Mouse (Mus musculus): ENCODE results near the gene Golph3.
"Not testable (repeated sequence)": the region's sequence is repeated elsewhere in the genome, so short reads cannot be mapped to it uniquely, and the experiment has no call there.

Gene Golph3

DNA sequence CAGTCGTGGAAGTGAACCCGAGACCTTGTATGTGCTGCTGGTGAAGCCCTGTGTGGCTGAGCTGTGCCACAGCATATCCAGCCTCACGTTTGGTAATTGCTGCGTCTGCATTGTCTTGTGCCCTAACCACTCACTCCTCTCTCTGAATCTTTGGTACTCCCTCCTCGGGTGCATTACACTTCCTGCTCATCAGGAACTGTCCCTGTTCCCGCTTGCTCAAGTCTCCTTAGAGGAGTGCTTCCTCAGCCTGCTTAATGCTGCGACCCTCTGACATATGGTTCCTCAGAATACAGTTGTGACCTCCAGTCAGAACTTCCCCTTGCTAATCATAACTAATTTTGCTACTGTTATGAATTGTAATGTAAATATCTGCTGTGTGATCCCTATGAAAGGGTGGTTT lies 34.7 kb downstream of the Golph3 start:
- no peak for DNase-seq (ENCODE audit: low read depth, low spot score)

DNA sequence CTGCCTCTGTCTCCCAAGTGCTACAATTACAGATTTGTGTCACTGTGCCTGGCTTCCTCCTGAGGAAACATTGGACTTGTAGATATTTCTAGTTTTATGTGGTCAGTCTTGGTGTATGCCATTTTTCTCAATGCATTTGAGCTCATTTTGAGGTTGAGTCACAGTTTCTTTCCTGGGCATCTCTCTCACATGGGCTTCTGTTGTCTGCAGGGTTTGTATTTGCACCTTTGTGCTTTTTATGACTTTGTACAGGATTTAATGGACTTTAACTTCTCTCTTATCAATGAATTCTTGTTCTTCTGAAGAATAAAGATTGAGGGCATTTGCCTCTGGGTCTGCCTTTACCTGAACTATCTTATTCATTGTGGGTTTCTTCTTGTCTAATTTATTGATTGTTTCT lies 36.2 kb downstream of the Golph3 start:
- no peak for DNase-seq (ENCODE audit: low read depth, low spot score)

DNA sequence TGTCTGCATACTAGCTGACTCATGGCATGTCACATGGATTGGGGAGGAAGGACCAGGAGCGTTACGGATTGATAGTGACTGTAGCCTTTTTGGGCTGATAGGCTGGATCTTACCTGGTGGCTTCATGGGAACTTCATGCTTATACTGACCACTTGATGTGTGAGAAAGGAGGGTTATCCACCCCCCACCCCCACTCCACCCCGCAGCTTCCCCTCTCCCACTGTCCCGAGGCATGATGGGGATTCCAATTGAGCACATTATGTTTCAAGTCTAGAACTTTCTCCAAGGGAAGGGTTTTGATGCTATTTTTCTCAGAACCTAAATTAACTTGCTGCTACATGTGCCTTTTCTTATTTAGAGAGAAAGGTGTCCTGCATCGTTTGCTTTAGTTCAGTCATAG lies 37.1 kb downstream of the Golph3 start:
- DNase-seq (ENCODE audit: low read depth, low spot score), result no peak

DNA sequence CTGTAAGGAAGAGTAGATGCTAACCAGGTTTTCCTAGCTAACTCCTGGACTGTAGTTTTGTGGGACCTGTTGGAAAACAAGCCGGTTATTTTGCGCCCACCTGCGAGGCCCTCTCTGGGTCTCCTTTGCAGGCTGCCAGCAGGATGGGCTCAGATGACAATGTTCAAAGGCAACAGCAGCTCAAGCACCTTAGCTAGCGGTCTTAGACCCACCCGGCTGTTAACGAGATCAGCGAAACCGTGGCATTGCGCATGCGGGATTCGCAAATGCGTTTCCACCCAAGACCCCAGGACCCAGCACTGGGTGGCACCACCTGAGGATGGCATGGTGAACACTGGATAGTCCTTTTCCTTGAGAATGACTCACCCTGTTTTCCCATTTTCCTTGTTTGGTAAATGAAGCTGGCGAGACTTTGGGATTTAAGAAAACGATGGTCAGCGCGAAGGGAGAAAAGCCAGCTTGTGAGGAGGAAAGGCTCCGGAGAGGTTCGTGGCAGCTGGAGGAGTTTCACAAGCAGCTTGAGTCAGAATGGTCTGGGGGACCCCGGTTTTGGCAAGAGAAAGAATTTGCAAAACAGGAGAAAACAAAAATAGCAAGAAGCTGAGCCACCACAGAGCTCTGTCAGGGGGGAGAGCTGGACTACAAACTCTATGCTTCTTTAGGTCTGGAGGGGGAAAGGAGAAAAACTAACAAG lies 39.4 kb downstream of the Golph3 start:
- no peak for DNase-seq (ENCODE audit: low read depth, low spot score)

DNA sequence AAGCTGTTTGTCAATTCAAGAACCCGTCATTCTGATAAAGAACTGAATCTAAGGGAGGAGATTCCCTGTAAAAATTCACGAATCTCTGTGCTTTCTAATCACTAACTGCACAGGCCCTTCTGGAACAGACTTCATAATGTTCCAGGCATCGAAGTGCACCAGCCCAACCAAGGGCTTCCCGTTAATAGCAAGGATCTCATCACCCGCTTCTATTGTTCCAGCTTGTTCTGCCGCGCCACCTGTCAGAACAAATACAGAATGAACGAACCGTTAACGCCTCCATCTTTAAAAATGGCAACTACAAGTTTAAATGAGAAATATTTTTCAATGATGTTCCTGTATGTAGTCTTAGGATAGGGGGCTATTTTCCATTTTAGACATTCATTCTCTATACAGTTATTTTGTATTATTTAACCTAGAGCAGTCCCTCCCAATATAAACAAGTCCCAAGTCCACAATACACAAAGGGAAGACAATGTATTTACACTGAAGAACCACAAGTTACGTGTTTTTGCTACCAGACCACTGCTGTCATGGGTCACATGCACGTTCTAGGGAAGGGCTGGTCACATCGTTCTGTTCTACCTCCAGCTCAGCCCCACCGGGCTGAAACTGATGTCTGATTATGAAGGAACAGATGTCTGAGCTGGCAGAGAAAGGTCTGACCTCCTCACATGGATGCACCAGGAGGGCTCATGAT lies 40.9 kb downstream of the Golph3 start:
- no peak for DNase-seq (ENCODE audit: low read depth, low spot score)

DNA sequence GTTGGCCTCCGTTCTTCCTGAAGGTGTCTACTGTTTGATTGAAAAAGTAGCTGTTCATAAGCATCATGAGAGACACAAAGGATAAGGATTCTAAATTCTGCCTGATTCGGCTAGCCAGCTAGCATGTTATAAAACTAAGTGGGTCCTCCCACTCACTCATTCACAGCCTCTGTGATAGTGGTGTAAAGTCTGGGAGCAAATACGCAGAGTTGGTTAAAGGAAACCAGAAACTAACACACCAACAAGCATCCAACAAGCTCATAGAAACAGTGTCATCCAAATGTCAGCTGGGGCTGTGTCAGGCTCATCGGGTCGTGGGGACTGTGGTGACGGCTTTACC lies 41.4 kb downstream of the Golph3 start:
- no peak for DNase-seq (ENCODE audit: low read depth, low spot score)

DNA sequence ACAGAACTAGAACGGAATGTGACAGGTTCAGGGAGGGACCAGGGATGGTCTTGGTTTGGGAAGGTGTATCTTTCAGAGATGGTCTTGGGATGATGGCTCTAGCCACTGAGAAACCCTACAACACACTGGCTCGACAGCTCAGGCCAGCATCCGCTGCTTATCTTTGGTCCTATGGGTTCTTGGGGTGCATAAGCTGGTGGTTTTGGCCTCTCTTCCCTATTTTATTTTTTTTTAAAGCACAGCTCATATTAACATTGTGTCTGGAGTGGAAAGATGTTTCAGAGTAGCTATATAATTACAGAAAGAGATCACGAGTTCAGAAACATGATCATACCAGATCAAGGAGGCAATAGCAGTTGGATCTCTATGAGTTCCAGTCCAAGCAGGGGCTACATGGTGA lies 42.8 kb downstream of the Golph3 start:
- DNase-seq (ENCODE audit: low read depth, low spot score), result no peak

DNA sequence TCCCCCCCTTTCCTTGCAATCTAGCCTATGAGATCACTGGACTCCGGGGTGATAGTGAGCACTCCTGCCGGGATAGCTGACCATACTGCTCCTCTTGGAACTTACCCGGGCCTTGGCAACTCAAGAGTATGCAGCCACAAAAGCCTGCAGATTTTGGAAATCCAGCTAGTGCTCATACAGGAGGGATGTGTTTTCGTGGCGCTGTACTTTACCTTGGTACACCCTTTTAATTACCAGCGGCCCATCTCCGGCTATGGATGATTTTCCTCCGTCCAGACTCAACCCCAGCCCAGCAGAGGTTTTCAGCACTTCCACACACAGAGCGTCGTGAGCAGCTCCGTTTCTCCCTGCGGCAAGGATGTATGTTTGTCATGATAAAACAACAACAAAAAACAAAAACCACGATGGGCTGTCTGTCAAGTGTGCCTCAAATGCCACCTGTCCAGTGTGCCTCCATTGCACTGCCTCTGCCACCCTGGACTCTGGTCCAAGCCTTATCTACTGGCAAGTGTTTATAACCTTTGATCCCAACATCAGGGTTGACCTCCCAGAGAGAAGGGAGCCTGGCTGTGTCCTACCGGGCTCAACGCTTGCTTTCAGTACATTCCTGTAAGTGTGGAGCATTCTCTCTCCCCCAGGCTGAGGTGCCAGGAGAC lies 44.3 kb downstream of the Golph3 start:
- no peak for DNase-seq (ENCODE audit: low read depth, low spot score)

DNA sequence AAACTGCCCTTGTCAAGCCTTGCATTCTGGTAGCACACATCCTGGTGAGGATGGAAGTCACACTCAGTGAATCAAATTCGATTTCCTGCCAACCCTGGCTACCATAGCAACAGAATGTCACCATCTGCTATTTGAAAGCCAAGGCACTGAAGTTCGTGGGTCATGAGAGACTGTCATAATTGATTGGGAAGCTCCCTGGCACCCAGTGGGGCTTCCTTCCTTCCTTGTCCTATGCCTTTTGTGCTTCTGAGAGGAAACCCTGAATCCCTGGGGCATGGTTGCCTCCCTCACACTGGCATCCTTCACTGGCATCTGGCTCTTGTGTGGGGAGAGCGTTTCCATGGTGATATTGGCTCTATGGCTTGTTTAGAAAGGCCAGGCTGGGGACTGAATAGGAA lies 44.8 kb downstream of the Golph3 start:
- no peak for DNase-seq (ENCODE audit: low read depth, low spot score)

DNA sequence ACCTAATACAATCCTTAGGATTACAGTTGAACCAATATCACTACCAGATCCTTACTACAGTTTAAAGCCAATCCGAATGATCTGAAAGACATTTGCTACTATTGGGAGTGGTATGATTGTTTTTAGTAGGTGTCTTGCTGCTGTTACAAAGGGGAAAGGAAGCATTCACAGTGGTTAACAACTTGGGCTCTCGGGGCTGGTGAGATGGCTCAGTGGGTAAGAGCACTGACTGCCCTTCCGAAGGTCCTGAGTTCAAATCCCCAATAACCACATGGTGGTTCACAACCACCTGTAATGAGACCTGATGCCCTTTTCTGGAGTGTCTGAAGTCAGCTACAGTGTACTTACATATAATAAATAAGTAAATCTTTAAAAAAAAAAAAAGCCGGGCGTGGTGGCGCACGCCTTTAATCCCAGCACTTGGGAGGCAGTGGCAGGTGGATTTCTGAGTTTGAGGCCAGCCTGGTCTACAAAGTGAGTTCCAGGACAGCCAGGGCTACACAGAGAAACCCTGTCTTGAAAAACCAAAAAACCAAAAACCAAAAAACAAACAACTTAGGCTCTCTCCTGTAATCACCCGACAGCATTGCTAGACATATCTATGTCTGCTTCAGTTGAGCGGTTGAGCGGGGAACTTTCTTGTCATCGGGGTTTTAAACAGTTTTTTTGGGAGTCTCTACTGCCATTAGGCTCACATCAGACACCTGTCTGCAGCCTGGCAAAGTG lies 45.5 kb downstream of the Golph3 start:
- DNase-seq (ENCODE audit: low read depth, low spot score), result not testable (repeated sequence)

DNA sequence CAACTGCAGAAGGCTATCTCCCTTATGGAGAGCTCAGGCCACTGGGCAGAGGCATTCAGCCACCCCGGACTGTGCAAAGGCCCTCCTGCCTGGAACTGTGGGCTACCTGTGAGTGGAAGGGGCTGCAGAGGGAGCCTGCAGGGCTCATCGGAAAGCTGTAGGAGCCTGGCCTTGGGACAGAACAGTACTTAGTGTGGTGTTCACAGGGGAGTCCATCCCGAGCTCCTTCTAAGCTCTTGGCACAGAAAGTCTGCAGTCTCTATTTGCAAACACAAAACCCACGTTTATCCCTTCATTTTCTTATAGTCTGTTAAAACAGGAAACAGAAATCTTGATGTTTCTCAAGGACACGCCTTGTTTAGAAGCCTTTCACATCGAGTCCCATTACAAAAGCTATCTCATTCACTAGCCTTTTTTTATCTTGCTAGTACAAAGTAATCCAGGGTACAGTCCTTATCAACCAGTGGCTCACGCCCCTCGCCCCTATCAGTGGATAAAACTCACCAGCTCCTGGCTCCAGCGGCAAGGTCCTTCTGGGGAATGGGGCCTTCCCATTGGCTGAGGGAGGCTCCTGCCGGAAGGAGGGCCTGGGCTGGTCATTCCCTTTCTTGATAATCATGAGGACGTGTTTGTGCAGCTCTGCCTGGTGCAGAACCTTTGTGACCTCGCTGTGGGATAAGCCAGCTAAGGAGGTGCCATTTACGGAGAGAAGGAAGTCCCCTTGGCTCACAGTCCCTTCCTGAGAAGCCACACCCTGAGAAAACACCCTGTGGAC lies 46.2 kb downstream of the Golph3 start:
- DNase-seq (ENCODE audit: low read depth, low spot score), result no peak

DNA sequence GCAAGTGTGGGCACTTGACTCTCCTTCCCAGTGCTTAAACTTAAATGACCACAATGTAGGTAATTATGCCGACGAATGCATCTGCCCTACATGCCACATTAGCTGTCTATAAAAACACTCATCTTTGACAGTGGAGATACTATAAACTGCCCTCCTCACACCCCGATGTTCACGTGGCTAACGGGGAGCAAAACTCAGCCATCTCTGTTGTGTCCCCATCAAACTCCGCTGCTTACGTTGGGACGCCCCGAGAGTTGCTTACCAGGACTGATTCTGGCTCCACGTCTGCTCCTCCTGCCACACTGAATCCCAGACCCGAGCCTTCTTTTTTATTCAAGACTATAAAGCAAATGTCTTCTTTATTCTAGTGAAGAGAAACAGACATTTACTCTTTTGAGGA lies 47.1 kb downstream of the Golph3 start:
- no peak for DNase-seq (ENCODE audit: low read depth, low spot score)

DNA sequence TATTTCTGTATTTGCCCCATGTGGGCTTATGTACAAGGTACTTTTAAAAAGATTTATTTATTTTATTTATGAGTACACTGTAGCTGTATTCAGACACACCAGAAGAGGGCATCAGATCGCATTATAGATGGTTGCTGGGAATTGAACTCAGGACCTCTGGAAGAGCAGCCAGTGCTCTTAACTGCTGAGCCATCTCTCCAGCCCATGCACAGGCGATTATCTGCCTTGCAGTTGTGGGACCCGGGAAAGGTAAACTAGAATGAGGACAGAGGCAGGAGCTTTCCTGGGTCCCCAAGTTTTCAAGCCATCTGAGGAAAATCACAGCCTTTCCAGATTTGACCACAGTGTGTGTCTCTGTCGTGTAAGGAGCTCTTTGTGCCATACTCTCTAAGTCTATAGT lies 47.6 kb downstream of the Golph3 start:
- DNase-seq (ENCODE audit: low read depth, low spot score), result no peak

DNA sequence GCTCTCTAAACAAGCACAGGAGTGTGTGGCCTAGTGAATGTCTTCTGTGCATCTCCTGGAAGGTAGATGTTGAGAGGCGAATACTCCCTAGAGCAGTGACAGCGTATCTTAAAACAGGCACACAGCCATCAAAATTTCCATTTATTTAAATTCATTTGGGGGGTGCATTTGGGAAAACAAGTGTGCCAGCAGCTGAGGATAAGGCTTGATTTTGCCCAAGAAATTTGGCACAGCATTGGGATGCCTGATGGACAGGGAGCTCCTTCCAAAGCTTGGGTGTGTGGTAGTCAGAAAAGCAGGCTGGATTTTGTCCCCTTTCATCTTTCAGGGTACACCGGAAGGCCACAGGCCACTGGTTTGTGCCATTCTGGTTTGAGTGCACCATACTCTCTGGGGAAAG lies 48.8 kb downstream of the Golph3 start:
- no peak for DNase-seq (ENCODE audit: low read depth, low spot score)

DNA sequence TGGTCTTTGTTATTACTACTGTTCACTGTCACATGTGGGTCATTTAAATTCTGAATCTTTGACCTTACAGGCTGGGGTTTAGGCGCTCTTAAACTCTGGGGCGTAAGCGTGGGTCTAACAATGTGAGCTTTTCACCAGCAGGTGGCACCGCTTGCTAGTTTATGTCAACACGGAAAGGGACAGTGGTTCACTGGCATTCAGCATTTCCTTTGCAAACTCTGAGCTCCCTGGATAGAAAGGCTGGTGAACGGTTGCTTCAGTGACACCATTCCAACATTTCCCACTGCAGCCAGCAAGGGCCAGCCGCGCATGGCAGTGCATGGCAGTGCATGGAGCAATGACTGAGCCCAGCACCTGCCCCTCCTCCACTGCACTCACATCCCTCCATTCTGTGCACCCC lies 49.9 kb downstream of the Golph3 start:
- DNase-seq (ENCODE audit: low read depth, low spot score), result peak; percentile 86

DNA sequence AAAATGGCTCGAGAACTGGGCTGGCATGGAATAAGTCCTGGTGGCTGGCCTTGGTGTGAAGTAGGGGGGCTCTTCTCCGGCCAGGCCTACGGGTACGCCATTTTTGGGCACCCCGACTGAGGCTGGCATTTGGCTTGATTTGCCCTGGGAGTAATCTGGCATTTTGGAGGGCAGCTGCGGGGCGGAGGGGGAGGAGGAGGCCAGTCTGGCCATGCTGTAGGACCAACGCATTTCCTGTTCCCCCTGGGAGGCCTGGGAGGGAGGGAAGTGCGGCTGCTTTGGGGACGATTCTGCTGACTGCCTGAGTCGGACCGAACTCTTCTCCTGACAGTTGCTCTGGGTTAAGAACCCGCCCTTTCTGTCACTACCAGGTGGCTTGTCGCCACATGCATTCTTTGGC lies 52.2 kb downstream of the Golph3 start:
- DNase-seq (ENCODE audit: low read depth, low spot score), result no peak

DNA sequence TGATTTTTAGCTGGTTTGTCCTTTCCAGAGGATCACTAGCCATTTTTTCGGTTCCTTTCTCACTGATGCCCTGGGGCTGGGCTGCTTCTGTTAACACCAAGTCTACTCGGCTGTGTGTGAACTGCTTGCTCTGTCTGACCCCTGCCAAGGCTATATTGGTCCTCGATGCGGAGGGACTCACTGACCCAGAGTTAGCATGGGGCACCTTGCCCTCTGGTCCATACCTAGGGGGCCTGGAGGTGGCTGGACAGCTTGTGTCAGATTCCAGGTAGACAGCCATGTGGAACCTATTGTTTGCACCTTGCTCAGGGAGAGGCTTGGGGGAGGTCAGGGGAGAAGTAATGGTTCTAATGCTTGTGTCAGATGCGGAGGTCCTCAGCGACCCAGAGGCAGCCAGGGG lies 52.7 kb downstream of the Golph3 start:
- DNase-seq (ENCODE audit: low read depth, low spot score), result no peak

DNA sequence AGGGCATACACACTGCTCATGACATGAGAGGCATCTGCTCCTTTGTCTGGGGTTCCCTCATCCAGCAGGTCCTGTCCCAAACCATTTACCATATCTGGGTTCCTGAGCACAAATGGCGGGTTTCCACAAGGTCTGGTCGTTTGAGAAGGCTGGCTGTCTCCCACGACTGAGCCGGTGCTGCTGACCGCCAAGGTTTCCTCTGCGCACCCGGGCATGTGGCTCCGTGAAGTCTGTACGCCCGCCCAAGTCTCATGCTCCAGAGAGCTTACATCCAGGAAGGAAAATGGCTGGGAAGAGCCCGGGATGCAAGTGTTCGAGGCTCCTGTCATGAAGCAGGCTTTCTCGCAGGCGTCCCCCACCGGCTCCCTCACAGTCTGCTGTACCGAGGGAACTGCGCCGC lies 53.7 kb downstream of the Golph3 start:
- peak; percentile 50 for DNase-seq (ENCODE audit: low read depth, low spot score)

DNA sequence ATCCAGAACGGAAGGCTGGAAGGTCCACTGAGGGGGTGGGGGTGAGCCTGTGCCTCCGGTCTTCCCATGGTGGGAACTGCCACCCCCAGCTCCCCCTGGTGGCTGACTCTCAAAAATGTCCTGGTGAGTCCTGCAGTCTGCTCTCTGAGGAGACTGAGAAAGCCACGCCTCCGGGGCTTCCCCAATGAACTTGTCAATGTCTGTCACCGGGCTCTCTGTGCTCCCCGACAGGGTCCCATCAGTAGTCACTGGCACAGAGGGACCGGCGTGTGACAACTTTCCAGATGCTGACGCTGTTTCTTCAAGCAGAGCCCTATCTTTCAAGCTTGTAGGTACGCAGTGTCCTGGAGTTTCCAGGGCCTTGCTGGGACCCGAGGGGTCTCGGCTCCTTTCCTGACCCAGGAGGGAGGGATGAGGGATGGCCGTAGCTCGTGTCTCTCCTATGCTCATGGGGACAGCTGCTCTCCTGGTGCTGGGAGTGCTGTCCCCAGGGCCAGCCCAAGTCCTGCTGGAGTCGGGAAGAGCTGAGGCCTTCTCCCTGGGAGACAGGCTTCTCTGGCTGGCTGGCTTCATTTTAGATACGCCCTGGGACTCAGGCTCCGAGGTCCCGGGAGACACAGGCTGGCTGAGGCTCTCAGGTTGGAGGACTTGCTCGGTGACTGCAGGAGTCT lies 54.5 kb downstream of the Golph3 start:
- DNase-seq (ENCODE audit: low read depth, low spot score), result peak; percentile 94

DNA sequence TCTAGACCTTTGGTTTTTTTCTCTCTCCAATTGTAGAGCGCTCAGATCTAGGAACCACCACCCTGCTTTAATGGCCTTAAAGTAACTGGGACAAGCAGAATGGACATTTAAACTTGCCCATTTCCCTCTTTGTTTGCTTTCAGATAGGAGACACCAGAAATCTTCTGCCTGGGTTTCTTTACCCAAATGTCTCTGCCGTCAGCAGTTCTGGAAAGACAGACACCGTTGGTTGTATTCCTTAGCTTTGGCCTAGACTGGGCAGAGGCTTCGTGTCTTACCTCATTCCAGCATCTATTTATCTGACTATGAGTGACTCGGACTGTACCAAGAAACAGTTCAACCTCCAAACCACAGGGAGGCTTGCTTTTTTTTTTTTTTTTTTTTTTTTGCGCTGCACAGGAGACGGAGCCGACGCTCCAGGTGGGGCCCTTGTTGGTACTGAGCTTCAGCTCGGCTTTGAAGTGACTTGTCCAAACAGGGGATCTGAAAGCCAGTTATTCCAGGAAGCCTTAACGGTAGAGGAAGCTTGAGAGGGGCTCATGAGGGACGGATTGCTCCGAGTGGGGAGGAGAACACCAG lies 55.3 kb downstream of the Golph3 start:
- DNase-seq (ENCODE audit: low read depth, low spot score), result no peak

DNA sequence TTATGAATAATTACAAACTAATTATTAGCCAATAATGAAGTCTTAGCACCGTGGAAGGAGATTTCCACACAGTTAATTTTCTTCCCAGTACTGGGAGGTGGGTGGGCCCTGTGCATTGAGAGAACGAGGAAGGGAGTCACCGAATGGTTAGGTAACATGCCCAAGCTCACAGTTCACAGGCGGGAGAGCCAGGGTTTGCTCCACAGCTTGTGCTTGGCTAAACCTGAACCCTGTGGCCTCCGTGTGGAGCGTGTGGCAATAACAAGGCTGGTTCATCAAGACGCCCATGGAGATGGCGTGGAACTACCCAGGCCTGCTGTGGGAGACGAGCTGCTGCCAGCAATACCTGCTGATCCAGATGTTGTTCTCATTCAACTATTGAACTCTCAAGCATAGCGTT lies 56.5 kb downstream of the Golph3 start:
- DNase-seq (ENCODE audit: low read depth, low spot score), result no peak
